Mouse (Mus musculus): ENCODE measurements around the gene Emg1. TPM values are rescaled to one million over a fixed set of nuclear protein-coding genes. Genes with fewer than 3 reads are reported as not detected.
"Not testable (repeated sequence)": the region's sequence is repeated elsewhere in the genome, so short reads cannot be mapped to it uniquely, and the experiment has no call there.

The Emg1 gene
- total RNA-seq, 4 experiments from 2014 or later: 81.9 to 100.0 (median 86.2) TPM

DNA sequence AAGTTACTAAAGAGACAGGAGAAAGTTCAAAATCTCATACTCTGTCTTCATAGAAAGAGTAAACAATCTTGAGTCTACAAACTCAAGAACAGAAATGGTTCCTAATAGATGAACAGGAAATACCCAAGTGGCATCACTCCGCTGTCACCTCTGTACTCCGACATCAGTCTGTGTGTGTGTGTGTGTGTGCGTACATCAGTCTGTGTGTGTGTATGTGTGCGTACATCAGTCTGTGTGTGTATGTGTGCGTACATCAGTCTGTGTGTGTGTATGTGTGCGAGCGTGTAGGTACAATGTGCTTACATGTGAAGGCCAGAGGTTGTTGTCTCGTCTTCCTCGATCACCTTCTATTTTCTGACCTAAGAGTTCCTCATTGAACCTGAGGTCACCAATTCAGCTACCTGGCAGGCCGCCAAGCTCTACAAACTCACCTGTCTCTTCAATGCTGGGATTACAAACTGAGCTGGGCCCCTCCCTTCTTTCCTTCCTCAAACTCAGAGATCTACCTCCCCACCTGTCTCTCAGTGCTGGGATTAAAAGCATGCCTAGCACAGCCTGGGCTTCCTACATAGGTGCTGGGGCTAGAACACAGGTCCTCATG lies 3.6 kb downstream of the Emg1 start:
- no peak for DNase-seq

DNA sequence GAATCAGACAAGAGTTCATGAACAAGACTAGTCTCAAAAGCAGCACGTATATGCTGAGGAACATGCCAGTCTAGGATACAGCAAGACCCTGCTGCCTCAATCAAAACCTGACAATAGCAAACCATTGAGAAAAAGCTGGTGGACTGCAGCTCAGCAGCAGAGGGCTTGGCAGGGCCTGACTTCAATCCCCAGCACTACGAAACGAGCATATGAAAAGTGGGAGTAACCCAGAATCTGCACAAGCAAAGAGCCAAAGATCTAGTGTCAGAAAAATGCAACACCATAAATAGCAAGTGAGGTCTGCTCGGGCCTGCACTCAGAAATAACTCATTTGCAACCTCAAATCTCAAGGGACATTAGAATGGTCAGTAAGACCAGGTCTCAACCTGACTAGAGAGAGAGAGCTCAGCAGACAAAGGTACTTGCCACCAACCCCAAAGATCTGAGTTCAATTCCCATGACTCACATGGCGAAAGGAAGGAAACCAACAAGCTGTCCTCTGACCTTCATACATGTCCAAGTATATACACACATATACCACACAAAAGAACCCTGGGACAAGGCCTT lies 5.8 kb downstream of the Emg1 start:
- DNase-seq: no peak

GRCm38 (mm10) chr6:124704417-124704816 lies 7.6 kb downstream of the Emg1 start:
- DNase-seq: no peak

- no peak for DNase-seq
Observed at GRCm38 (mm10) chr6:124703789-124704188, 8.2 kb downstream of the Emg1 start.

GRCm38 (mm10) chr6:124702784-124703103 lies 9.2 kb downstream of the Emg1 start:
- no peak for DNase-seq

- DNase-seq: no peak
Observed at GRCm38 (mm10) chr6:124702102-124702783, 9.7 kb downstream of the Emg1 start.

- DNase-seq: no peak
Observed at GRCm38 (mm10) chr6:124701338-124701737, 10.6 kb downstream of the Emg1 start.

DNA sequence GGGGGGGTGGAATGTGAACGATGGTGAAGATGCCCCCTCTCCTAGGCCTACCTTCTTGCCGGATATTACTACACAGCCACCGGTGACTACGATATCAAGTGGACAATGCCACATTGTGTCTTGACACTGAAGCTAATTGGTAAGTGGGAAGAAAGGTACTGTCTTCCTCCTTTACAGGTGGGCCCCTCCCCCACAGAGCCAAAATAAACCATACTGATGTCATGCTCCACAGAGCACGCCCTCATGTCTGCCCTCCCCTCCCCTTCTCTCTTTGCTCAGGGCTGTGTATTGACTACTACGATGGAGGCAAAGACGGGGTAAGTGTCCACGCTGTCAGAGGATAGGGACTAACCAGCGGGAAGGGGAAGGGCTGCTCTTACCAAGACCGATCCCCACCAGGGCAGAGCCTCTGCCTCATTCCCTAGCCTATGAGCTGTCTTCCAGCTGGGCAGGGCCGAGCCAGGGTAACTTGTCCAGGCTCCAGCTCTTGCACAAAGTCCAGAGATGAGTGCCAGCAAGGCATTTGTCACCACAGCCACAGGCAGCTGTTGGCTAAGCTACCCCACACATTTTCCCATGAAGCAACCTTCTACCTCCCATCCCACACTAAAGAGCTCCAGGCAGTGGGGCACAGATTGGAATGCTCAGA lies 11.9 kb downstream of the Emg1 start:
- peak; percentile 86 for DNase-seq

- no peak for DNase-seq
Observed at GRCm38 (mm10) chr6:124699366-124699765, 12.6 kb downstream of the Emg1 start.

GRCm38 (mm10) chr6:124698751-124699150 lies 13.2 kb downstream of the Emg1 start:
- no peak for DNase-seq

DNA sequence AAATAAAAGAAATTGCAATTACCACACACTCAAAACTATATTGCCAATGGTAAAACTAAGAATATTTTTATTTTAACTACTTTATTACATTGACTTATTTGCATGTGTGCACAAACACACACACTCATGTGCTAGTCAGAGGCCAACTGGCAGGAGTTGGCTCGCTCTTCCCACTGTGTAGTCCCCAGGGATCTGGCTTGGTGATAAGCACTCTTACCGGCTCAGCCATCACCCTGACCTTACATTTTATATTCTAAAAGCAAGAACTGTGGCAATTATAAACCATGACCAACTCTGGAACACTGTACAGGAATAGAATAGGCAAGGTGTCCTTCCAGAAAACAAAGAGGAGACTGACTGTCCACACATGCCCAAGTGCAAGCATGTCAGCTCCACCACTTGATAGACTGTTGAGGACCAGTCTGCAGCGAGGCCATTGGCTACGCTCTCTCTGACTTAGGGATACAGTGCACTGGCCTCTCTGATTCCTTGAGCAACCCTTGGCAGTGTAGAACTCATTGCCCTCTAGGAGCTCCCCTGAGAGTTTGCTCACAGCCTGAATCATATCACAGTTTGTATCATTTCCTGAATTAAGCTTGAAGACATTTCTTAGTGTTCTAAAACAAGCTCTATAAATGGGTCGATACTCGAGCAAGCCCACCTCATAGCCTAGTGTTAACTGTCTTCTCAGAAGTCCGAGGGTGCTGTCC lies 15.4 kb downstream of the Emg1 start:
- DNase-seq: no peak

- no peak for DNase-seq
Observed at GRCm38 (mm10) chr6:124694166-124694955, 17.6 kb downstream of the Emg1 start.

- DNase-seq: no peak
Observed at GRCm38 (mm10) chr6:124693243-124693981, 18.6 kb downstream of the Emg1 start.

DNA sequence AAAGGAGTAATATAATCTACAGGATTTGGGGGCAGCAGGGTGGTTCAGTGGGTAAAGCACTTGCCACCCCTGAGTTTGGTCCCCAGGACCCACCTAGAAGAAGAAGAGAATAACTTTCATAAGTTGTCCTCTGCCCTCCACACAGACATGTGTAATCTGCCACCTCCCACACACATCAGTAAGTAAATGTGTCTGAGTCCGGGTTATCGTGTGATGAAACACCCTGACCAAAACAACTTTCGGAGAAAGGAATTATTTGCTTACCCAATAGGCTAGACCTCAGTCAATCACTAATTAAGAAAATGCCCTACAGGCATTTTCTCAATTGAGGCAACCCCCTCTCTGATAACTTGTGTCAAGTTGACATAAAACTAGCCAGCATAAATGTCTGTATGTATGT lies 21.5 kb downstream of the Emg1 start:
- no peak for DNase-seq

DNA sequence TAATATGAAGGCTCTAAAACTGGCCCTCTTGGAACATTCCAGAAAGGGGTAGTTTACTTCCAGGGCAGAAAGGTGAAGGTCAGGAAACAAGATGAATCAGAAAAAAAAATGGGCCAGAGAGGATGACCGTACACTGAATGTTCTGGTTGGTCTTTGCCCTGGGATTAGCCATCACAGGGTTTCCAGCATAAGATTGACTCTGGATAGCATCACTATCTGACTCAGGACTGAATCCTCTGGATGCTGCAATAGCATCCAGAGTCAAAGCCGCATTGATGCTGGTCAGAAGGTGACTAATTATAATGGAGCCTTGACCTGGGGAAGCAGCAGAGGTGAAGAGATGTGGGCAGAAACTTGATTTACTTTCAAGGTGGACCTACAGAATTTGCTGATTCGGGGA lies 23.0 kb downstream of the Emg1 start:
- no peak for DNase-seq

GRCm38 (mm10) chr6:124688151-124688758 lies 23.7 kb downstream of the Emg1 start:
- no peak for DNase-seq

- DNase-seq: not testable (repeated sequence)
Observed at GRCm38 (mm10) chr6:124686644-124687043, 25.3 kb downstream of the Emg1 start.

- DNase-seq: no peak
Observed at GRCm38 (mm10) chr6:124685606-124686386, 26.2 kb downstream of the Emg1 start.

DNA sequence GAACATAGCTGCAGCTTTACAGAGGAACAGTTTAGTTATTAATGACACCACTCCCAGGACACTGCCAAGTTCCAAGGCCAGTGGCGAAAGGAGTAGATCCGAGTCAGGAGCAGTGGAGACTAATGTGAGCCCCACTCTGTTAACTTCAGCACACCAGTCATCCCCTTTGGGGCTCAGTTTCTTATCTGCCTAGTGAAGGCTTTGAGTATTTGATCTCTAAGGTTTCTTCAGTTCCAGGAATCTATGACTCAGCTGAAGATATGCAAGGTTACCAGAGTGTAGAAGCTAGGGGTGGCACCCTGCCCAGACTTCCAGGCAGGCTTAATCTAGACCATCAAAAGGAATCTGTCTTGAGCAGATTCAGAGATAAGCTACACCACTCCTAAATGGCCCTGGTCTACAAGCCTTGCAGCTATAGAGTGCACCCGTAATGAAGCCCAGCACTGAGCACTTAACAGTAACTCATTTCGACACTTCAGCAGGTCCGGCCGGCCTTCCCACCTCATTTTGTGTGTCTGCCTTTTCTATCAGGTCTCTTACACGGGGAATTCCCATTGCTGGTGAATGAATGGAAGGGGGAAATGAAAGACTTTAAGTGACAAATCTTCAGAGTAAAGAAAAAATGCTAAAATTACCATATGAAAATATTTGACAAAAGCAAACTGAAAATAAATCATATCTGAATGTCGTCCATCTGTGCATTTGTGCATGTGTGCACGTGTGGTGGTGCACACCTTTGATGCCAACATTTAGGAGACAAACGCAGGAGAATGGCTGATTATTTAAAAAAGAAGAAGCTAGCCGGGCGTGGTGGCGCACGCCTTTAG lies 28.2 kb downstream of the Emg1 start:
- DNase-seq: peak; percentile 89

All from adrenal gland, adult 8-10 months (tissue).